Mouse (Mus musculus) olfactory bulb, adult 2 months (tissue): ENCODE measurements around the gene Bves.

Source experiments
- CTCF ChIP-seq: fragments of 200-500 bp; IDR thresholded peaks from 2 replicates; pipeline ENCODE4 v1.5.1; 2012; ENCODE audit warnings: low read depth, mild to moderate bottlenecking, low read length, moderate library complexity; ENCODE audit not compliant: insufficient read depth
- POLR2A ChIP-seq: fragments of 200-500 bp; IDR thresholded peaks from 2 replicates; pipeline ENCODE4 v1.6.1; 2012; ENCODE audit warnings: mild to moderate bottlenecking, low read depth, low read length, moderate library complexity; ENCODE audit not compliant: insufficient read depth

GRCm38 (mm10) chr10:45328196-45329000 is 7.2 kb upstream of the Bves start:
- TF ChIP-seq POLR2A (no peak), CTCF (no peak)
